Mouse (Mus musculus): ENCODE data around the gene Anxa4. TPM values are rescaled to one million over a fixed set of nuclear protein-coding genes. Genes with fewer than 3 reads are reported as not detected.

Anxa4 gene
- total RNA-seq, 2 experiments from 2014 or later = 4.8 to 6.2 TPM

Other genes with a start within 250 kb of the Anxa4 start
- gene Asprv1, start 165.4 kb downstream of the Anxa4 start, total RNA-seq (2021) = 1 to 10 TPM; 1.4 to 1.5 TPM
- gene Mxd1, start 124.4 kb downstream of the Anxa4 start, total RNA-seq (2021) = 10 to 100 TPM; 19.2 to 21.2 TPM
- gene Snrnp27, start 109.1 kb downstream of the Anxa4 start, total RNA-seq (2021) = 10 to 100 TPM; 57.8 to 62.2 TPM
- gene Gmcl1, start 60.2 kb downstream of the Anxa4 start, total RNA-seq (2021) = 10 to 100 TPM; 29.7 to 35.8 TPM
- 100 to 1,000 TPM; 399 to 433 TPM for gene Aak1, start 55.9 kb upstream of the Anxa4 start, total RNA-seq (2021)
- 10 to 100 TPM; 57.5 to 59.6 TPM for gene Nfu1, start 215.7 kb upstream of the Anxa4 start, total RNA-seq (2021)
- 10 to 100 TPM; 50.0 to 51.7 TPM for gene Gfpt1, start 249.3 kb upstream of the Anxa4 start, total RNA-seq (2021)

All from layer of hippocampus, postnatal 25 days (tissue).